Mouse (Mus musculus) frontal cortex, postnatal 14 days (tissue): ENCODE results near the gene Clec12a.

Source experiments
- DNase-seq, 2 experiments: peaks; one replicate each; pipeline ENCODE4 v3.0.0; 2022; ENCODE audit warnings: low spot score in 2 of 2

Clec12a gene

DNA sequence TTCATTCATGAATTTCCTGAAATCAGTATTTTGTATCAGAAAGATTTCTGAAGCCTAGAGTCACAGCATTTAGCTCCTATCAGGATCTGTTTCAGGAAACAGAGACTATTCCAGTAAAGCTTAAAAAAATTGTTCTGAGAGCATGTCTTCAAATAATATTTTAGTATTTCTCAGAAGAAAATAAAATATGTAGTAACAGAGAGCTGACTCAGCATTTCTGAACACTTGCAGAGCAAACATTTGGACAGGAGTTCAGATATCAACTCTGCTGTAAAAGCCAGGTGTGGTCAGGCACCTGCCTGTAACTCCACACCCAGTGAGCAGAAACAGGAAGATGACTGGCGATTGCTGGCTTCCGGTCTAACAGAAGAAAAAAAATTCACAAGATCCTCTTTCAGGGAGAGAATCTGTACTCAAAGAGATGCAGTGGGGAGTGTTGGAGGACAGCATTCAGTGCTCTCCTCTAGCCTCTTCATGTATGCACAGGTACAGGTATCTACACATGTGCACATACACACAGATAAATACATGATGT lies 32.5 kb downstream of the Clec12a start:
- DNase-seq, result no peak

DNA sequence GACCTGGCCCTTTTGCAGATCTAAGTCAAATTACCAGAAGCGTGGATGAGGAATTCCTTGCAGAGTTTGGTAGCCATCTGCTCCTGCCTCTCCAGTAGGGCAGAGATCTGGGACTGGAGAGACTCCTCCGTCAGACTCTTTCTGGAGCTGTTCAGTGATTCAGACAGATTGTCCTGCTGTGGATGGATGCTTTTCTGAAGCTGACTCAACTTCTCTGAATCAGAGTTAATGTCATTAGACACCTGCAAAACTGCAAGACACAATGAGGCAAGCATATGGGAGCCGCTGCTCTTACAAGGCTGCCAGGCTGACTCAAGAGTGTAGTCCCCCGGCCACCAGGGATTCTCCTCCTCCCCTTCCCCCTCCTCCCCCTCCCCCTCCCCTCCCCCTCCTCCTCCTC lies 38.0 kb downstream of the Clec12a start:
- DNase-seq, result no peak

DNA sequence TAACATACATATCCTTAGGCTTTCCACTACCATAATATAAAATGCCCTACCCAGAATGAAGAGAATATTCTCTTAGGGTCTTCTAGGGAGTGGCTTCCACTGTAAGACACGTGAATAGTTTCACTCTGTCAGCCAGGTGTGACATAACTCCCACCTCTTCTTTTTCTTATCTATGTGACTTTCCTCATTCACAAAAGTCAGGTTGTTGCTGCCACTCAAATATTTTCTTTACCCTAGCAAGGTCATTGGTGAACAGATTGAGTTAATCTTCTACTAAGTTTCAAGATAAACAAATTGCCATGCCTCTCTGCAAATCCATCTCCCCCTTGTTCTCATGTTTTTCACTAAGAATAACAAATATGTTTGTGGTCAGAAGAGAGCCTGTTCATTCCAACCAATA lies 39.2 kb downstream of the Clec12a start:
- no peak for DNase-seq

DNA sequence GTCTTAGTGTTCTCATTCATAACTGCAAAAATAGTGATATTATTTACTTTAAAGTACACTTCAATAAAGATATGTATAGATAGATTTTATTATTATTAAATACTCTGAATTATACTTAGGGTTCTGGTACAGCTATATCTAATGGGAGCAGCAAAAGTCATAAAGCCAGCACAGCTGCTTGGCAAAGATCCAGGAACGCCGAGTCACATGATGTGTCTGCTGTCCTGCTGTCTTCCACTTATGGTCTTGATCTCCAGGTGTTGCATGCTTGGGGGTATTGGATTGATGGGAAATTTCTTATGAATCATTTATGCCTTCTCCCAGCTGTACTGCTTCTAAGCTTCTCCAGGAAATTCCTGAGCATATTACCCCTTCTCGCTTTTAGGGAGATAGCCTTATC lies 41.0 kb downstream of the Clec12a start:
- no peak for DNase-seq

DNA sequence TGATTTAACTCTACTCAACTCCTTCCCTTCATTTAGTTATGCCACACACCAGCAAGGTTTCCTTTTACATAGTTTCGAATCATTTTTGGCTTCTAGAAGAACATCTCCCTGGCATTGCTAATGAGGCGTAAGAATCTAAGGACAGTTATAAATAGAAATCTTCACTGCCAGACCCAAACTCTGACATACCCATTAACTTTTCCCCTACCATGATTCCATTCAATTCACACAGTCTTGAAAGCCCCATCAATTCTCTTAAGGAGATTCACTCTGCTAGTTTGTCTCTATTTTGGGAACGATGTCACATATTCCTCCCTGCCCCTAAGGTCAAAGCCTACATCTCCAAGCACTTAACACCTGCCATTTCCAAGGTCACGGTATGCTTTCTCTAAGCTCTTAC lies 42.5 kb downstream of the Clec12a start:
- DNase-seq, result no peak

GRCm38 (mm10) chr6:129385774-129386173 lies 43.3 kb downstream of the Clec12a start, which contains the start of gene Clec12b:
Clec12b (minus strand) TSS chr6:129385874.
- no peak for DNase-seq

- no peak for DNase-seq
Observed at GRCm38 (mm10) chr6:129393087-129393720, 50.7 kb downstream of the Clec12a start.

- DNase-seq, result no peak
Observed at GRCm38 (mm10) chr6:129393732-129394131, 51.2 kb downstream of the Clec12a start.

DNA sequence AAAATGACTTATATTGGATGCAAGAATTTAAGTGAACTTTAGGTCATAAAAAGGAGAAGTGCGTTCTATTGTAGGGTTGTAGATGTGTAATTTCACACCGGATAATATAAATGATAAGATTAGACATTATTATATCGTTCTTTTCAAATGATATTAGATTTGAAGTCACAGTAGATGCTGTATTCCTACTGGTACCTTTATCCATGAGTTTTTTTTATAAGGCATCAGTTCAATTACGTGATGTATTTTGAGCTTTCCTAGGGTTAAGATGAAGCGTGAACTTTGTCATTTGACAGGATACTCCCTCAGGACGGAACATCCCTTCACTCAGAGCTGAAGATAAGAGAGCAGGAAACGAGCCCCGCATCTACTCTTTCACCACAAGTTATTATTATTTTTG lies 54.5 kb downstream of the Clec12a start, which contains the start of gene Clec1b:
Clec1b (plus strand) TSS at position 301 of the 400 bp plus-strand sequence.
- DNase-seq, result no peak

GRCm38 (mm10) chr6:129399945-129400344 lies 57.5 kb downstream of the Clec12a start:
- no peak for DNase-seq

- DNase-seq, result no peak
Observed at GRCm38 (mm10) chr6:129402404-129402803, 59.9 kb downstream of the Clec12a start.

DNA sequence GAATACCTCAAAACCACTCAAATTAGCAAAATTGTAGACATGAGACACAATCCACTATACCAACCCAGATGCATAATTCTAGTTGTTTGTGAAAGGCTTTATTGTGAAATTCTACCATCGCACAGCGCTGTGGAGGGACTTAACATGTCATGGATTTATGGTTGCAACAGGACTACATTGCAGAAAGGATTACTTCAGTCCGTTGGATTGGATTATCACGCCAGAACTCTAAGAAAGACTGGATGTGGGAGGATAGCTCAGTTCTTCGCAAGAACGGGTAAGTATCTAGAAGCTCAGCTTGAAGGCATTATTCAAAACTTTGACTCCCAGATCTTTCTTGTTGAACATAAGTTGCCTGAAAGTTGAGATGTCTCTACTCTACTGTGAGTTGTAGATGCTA lies 60.9 kb downstream of the Clec12a start:
- DNase-seq, result no peak

GRCm38 (mm10) chr6:129405999-129406398 lies 63.5 kb downstream of the Clec12a start:
- DNase-seq, result no peak

GRCm38 (mm10) chr6:129407324-129407723 lies 64.8 kb downstream of the Clec12a start:
- DNase-seq, result no peak

DNA sequence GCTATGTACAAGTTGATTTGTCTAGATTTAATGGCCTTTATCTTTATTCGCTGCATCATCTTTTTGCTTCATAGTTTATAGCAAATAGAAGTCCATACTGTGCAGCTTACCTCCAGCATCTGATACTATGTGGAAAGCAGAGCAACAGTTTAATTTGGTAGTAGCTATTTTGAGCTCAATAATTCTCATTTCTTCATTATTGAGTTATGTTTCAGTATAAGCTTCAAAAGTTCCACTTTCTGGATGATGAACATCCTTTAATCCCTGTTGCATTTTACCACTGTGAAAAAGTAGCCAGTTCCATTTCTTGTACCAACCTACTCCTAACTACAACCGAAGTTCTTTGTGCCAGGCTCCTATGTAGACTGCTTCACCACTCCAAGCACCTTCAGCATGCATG lies 66.1 kb downstream of the Clec12a start, which contains the start of gene Clec9a:
Clec9a (plus strand) TSS at position 301 of the 400 bp plus-strand sequence.
- no peak for DNase-seq

- DNase-seq, result no peak
Observed at GRCm38 (mm10) chr6:129414177-129414576, 71.7 kb downstream of the Clec12a start.
